Mouse (Mus musculus) liver, embryonic 16.5 days (tissue): ENCODE data around the gene Chsy1. TPM values are rescaled to one million over a fixed set of nuclear protein-coding genes. Genes with fewer than 3 reads are reported as not detected.

Source experiments
- ATAC-seq: fragments of 200-750 bp; cut with Nextera tagmentation; 2 replicates; pipeline ENCODE4 v1.8.0; 2017; ENCODE audit warnings: low read depth, mild to moderate bottlenecking, moderate number of reproducible peaks, moderate library complexity
- H3K27ac ChIP-seq: fragments of 300-500 bp; sonication (generic); 2 replicates; pipeline ENCODE4 v1.5.1; 2014; ENCODE audit warnings: mild to moderate bottlenecking, low read length
- H3K27me3 ChIP-seq: fragments of 300-500 bp; sonication (generic); 2 replicates; pipeline ENCODE4 v1.6.1; 2014; ENCODE audit warnings: low read depth, low read length, mixed read lengths; ENCODE audit not compliant: control insufficient read depth, insufficient read depth
- H3K36me3 ChIP-seq: fragments of 300-500 bp; sonication (generic); 2 replicates; pipeline ENCODE4 v1.6.1; 2014; ENCODE audit warnings: mild to moderate bottlenecking; ENCODE audit not compliant: control insufficient read depth, insufficient read depth
- H3K4me1 ChIP-seq: fragments of 300-500 bp; sonication (generic); 2 replicates; pipeline ENCODE4 v1.6.1; 2014; ENCODE audit warnings: low read depth, low read length, mixed read lengths; ENCODE audit not compliant: control insufficient read depth
- H3K4me2 ChIP-seq: fragments of 300-500 bp; sonication (generic); 2 replicates; pipeline ENCODE4 v1.6.1; 2014; ENCODE audit warnings: low read depth, low read length, mixed read lengths
- H3K4me3 ChIP-seq: fragments of 300-500 bp; sonication (generic); 2 replicates; pipeline ENCODE4 v1.5.1; 2014; ENCODE audit warnings: low read depth, mild to moderate bottlenecking, low read length
- H3K9ac ChIP-seq: fragments of 300-500 bp; sonication (generic); 2 replicates; pipeline ENCODE4 v1.6.1; 2014; ENCODE audit warnings: low read depth, low read length
- H3K9me3 ChIP-seq: fragments of 300-500 bp; sonication (generic); replicated peaks from 2 replicates; pipeline ENCODE4 v1.6.1; 2016; ENCODE audit warnings: low read length; ENCODE audit not compliant: control insufficient read depth
- WGBS: fragments of 180-500 bp; shearing (Covaris S2); extraction: QIAGEN DNeasy Blood & Tissue Kit; methylation state at CpG from one replicate; pipeline ENCODE4 v1.1.7; 2014; ENCODE audit not compliant: insufficient replicate concordance; 5-methylcytosine and 5-hydroxymethylcytosine counted together
- polyA plus RNA-seq: library from polyadenylated mRNA; unstranded; fragments of >200 nt; fragmentation: Nextera tagmentation; extraction: Ambion mirVana; gene quantifications from 2 replicates; pipeline ENCODE4 v1.2.1, GENCODE M21; 2015

Chsy1 gene
- polyA plus RNA-seq, 1 experiment from 2014 or later, result 4.9 TPM

GRCm38 (mm10) chr7:66196609-66197445, 87.5 kb downstream of the Chsy1 start:
- Histone ChIP-seq H3K27ac (peak overlapping the region; percentile 99), H3K4me3 (peak overlapping the region; percentile 39), H3K9ac (peak overlapping the region; percentile 74)

GRCm38 (mm10) chr7:66198416-66198815, 89.1 kb downstream of the Chsy1 start:
- Histone ChIP-seq H3K9ac (no peak overlapping the region), H3K9me3 (no peaks in the 10 kb centered on the region), H3K27ac (peak overlapping the region; percentile 39; the same call in 1 of the 2 replicates), H3K4me1 (peaks cover 79% of the 10 kb centered on the region), H3K36me3 (no peaks in the 10 kb centered on the region), H3K4me2 (no peak overlapping the region), H3K4me3 (no peak overlapping the region), H3K27me3 (no peaks in the 10 kb centered on the region)
- ATAC-seq, result no peak
- WGBS, result 78% methylated on average over 10 of the region's 10 CpGs

More at GRCm38 (mm10) chr7:66196609-66197445, 87.5 kb downstream of the Chsy1 start:
- ATAC-seq, result peak; percentile 94
- Histone ChIP-seq H3K9me3 (no peaks in the 10 kb centered on the region), H3K4me1 (peaks cover 89% of the 10 kb centered on the region), H3K36me3 (no peaks in the 10 kb centered on the region), H3K27me3 (no peaks in the 10 kb centered on the region), H3K4me2 (peak overlapping the region; percentile 75)
- WGBS, result 8% methylated on average over 11 of the region's 11 CpGs

GRCm38 (mm10) chr7:66199391-66199831, 90.1 kb downstream of the Chsy1 start:
- peaks cover 69% of the 10 kb centered on the region for H3K4me1 ChIP-seq
- H3K9me3 ChIP-seq, result no peaks in the 10 kb centered on the region
- H3K9ac ChIP-seq, result peak overlapping the region; percentile 3
- H3K27me3 ChIP-seq, result no peaks in the 10 kb centered on the region
- peak; percentile 20; the same call in 1 of the 2 replicates for ATAC-seq
- H3K36me3 ChIP-seq, result no peaks in the 10 kb centered on the region
- H3K27ac ChIP-seq, result peak overlapping the region; percentile 39
- 44% methylated on average over 5 of the region's 5 CpGs for WGBS
- H3K4me2 ChIP-seq, result no peak overlapping the region
- H3K4me3 ChIP-seq, result no peak overlapping the region

- no peak for ATAC-seq
- H3K4me1 ChIP-seq, result peaks cover 60% of the 10 kb centered on the region
- H3K36me3 ChIP-seq, result no peaks in the 10 kb centered on the region
- H3K9ac ChIP-seq, result no peak overlapping the region; the same call in 1 of the 2 replicates
- no peaks in the 10 kb centered on the region for H3K27me3 ChIP-seq
- H3K4me3 ChIP-seq, result no peak overlapping the region
- peak overlapping the region; percentile 40 for H3K27ac ChIP-seq
- WGBS, result 72% methylated on average over 3 of the region's 3 CpGs
- H3K4me2 ChIP-seq, result no peak overlapping the region
- no peaks in the 10 kb centered on the region for H3K9me3 ChIP-seq
These were observed 91.1 kb downstream of the Chsy1 start for GRCm38 (mm10) chr7:66200383-66200782.

- H3K4me2 ChIP-seq, result no peak overlapping the region
These were observed 91.6 kb downstream of the Chsy1 start for GRCm38 (mm10) chr7:66200791-66201450.

GRCm38 (mm10) chr7:66201657-66202056, 92.3 kb downstream of the Chsy1 start:
- H3K27ac ChIP-seq, result no peak overlapping the region
- H3K4me2 ChIP-seq, result no peak overlapping the region
- 0 out of 2 replicates have a peak overlapping the region, but pooled peaks have one; percentile 1 for H3K9ac ChIP-seq
- H3K4me3 ChIP-seq, result no peak overlapping the region
- no peak for ATAC-seq
- H3K27me3 ChIP-seq, result no peaks in the 10 kb centered on the region
- no peaks in the 10 kb centered on the region for H3K9me3 ChIP-seq
- H3K4me1 ChIP-seq, result peaks cover 48% of the 10 kb centered on the region
- WGBS, result 79% methylated on average over 2 of the region's 2 CpGs
- H3K36me3 ChIP-seq, result no peaks in the 10 kb centered on the region

More at GRCm38 (mm10) chr7:66200791-66201450, 91.6 kb downstream of the Chsy1 start:
- Histone ChIP-seq H3K9me3 (no peaks in the 10 kb centered on the region), H3K36me3 (no peaks in the 10 kb centered on the region), H3K4me3 (no peak overlapping the region), H3K27ac (peak overlapping the region; percentile 40), H3K27me3 (no peaks in the 10 kb centered on the region), H3K9ac (peak overlapping the region; percentile 1; the same call in 1 of the 2 replicates), H3K4me1 (peaks cover 54% of the 10 kb centered on the region)
- no peak for ATAC-seq
- WGBS, result 13% methylated on average over 8 of the region's 8 CpGs

GRCm38 (mm10) chr7:66209920-66210319, 100.6 kb downstream of the Chsy1 start:
- H3K27ac ChIP-seq, result no peak overlapping the region
- H3K9ac ChIP-seq, result no peak overlapping the region
- H3K36me3 ChIP-seq, result no peaks in the 10 kb centered on the region
- no peak overlapping the region for H3K4me2 ChIP-seq
- H3K4me1 ChIP-seq, result no peaks in the 10 kb centered on the region
- WGBS, result 31% methylated on average over 2 of the region's 2 CpGs
- no peak for ATAC-seq
- H3K4me3 ChIP-seq, result no peak overlapping the region
- 0 out of 2 replicates have a peak, but pooled peaks cover 2% of the 10 kb centered on the region for H3K9me3 ChIP-seq
- no peaks in the 10 kb centered on the region for H3K27me3 ChIP-seq

GRCm38 (mm10) chr7:66212887-66213286, 103.6 kb downstream of the Chsy1 start:
- WGBS, result 74% methylated on average over 1 of the region's 1 CpGs
- no peak overlapping the region for H3K4me2 ChIP-seq
- no peaks in the 10 kb centered on the region for H3K9me3 ChIP-seq

More at GRCm38 (mm10) chr7:66212887-66213286, 103.6 kb downstream of the Chsy1 start:
- ATAC-seq, result no peak
- Histone ChIP-seq H3K27me3 (no peaks in the 10 kb centered on the region), H3K4me1 (no peaks in the 10 kb centered on the region; the same call in 1 of the 2 replicates), H3K9ac (no peak overlapping the region), H3K4me3 (no peak overlapping the region), H3K27ac (no peak overlapping the region), H3K36me3 (no peaks in the 10 kb centered on the region)
